Mouse (Mus musculus) neural tube, embryonic 13.5 days (tissue): ENCODE results near the gene Car5a. TPM values are rescaled to one million over a fixed set of nuclear protein-coding genes. Genes with fewer than 3 reads are reported as not detected.

Experiments
- ATAC-seq: fragments of 200-750 bp; cut with Nextera tagmentation; 2 replicates; pipeline ENCODE4 v1.8.0; 2017; ENCODE audit warnings: low read depth, mild to moderate bottlenecking, moderate TSS enrichment, moderate library complexity
- H3K27ac ChIP-seq: fragments of 300-500 bp; sonication (generic); replicated peaks from 2 replicates; pipeline ENCODE4 v1.5.1; 2015; ENCODE audit warnings: moderate library complexity, mild to moderate bottlenecking, inconsistent platforms
- H3K27me3 ChIP-seq: fragments of 300-500 bp; sonication (generic); 2 replicates; pipeline ENCODE4 v1.6.1; 2015; ENCODE audit warnings: mild to moderate bottlenecking, inconsistent platforms
- H3K36me3 ChIP-seq: fragments of 300-500 bp; sonication (generic); 2 replicates; pipeline ENCODE4 v1.6.1; 2015; ENCODE audit warnings: mild to moderate bottlenecking, inconsistent platforms
- H3K4me1 ChIP-seq: fragments of 300-500 bp; sonication (generic); replicated peaks from 2 replicates; pipeline ENCODE4 v1.6.1; 2015; ENCODE audit warnings: inconsistent platforms
- H3K4me2 ChIP-seq: fragments of 300-500 bp; sonication (generic); 2 replicates; pipeline ENCODE4 v1.6.1; 2015; ENCODE audit warnings: inconsistent platforms, mild to moderate bottlenecking, moderate library complexity
- H3K4me3 ChIP-seq: fragments of 300-500 bp; sonication (generic); 2 replicates; pipeline ENCODE4 v1.5.1; 2015; ENCODE audit warnings: mild to moderate bottlenecking, inconsistent platforms
- H3K9ac ChIP-seq: fragments of 300-500 bp; sonication (generic); 2 replicates; pipeline ENCODE4 v1.6.1; 2015; ENCODE audit warnings: moderate library complexity, mild to moderate bottlenecking, inconsistent platforms
- H3K9me3 ChIP-seq: fragments of 300-500 bp; sonication (generic); 2 replicates; pipeline ENCODE4 v1.6.1; 2016; ENCODE audit warnings: inconsistent platforms
- WGBS: fragments of 180-500 bp; shearing (Covaris S2); methylation state at CpG from one replicate; pipeline ENCODE4 v1.1.7; 2015; 5-methylcytosine and 5-hydroxymethylcytosine counted together
- polyA plus RNA-seq: library from polyadenylated mRNA; unstranded; fragments of >200 nt; fragmentation: Nextera tagmentation; extraction: Ambion mirVana; gene quantifications from 2 replicates; pipeline ENCODE4 v1.2.1, GENCODE M21; 2015

Gene Car5a
- polyA plus RNA-seq, 1 experiment from 2014 or later: 0.31 TPM

GRCm38 (mm10) chr8:121899180-121900044 is 45.3 kb downstream of the Car5a start:
- H3K9ac ChIP-seq: peak overlapping the region; percentile 54
- no peaks in the 10 kb centered on the region for H3K36me3 ChIP-seq

DNA sequence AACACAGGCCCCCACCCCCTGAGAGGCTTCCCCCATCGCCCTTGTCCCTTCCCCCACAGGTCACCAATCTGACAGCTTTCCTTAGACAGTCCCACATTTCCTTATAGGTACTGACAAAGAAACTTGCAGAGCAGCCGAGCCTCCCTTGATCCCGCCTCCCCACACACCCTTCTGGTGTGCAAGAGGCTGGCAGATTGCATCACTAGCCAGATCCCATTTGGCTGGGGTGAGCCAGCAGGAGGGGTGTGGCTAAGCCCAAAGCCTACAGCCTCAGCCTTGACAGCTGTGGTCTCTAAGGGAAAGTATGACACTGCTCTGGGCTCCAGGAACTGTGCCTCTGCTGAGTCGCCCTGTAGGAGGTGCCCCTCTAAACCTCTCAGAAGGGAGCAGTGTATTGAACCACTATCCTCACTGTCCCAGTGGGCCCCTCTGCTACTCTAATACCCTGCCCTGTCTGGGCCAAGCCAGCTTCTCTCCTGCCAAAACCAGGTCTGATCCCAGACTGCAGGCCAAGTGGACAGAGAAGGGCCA is 46.2 kb downstream of the Car5a start:
- Histone ChIP-seq H3K36me3 (no peaks in the 10 kb centered on the region), H3K4me2 (peak overlapping the region; percentile 33), H3K27ac (peak overlapping the region; percentile 73), H3K4me1 (peaks cover 51% of the 10 kb centered on the region), H3K4me3 (no peak overlapping the region), H3K27me3 (no peaks in the 10 kb centered on the region), H3K9ac (peak overlapping the region; percentile 54), H3K9me3 (no peaks in the 10 kb centered on the region)
- WGBS: 1% methylated on average over 4 of the region's 4 CpGs
- ATAC-seq: peak; percentile 82

More at GRCm38 (mm10) chr8:121899180-121900044, 45.3 kb downstream of the Car5a start:
- 61% methylated on average over 18 of the region's 18 CpGs for WGBS
- Histone ChIP-seq H3K4me3 (peak overlapping the region; percentile 2; the same call in 1 of the 2 replicates), H3K9me3 (no peaks in the 10 kb centered on the region), H3K27me3 (no peaks in the 10 kb centered on the region), H3K27ac (peak overlapping the region; percentile 73; the same call in 1 of the 2 replicates), H3K4me2 (peak overlapping the region; percentile 33), H3K4me1 (peaks cover 54% of the 10 kb centered on the region)
- ATAC-seq: no peak

GRCm38 (mm10) chr8:121897871-121898381 is 46.8 kb downstream of the Car5a start:
- Histone ChIP-seq H3K27ac (peak overlapping the region; percentile 73), H3K36me3 (no peaks in the 10 kb centered on the region), H3K4me1 (peaks cover 53% of the 10 kb centered on the region), H3K27me3 (no peaks in the 10 kb centered on the region), H3K9me3 (no peaks in the 10 kb centered on the region), H3K4me3 (no peak overlapping the region), H3K4me2 (peak overlapping the region; percentile 33), H3K9ac (peak overlapping the region; percentile 54)
- peak; percentile 43 for ATAC-seq
- WGBS: 6% methylated on average over 7 of the region's 7 CpGs

GRCm38 (mm10) chr8:121897205-121897604 is 47.5 kb downstream of the Car5a start:
- ATAC-seq: no peak
- H3K4me1 ChIP-seq: peaks cover 53% of the 10 kb centered on the region
- no peaks in the 10 kb centered on the region for H3K27me3 ChIP-seq
- H3K4me2 ChIP-seq: no peak overlapping the region
- H3K4me3 ChIP-seq: no peak overlapping the region
- H3K9ac ChIP-seq: peak overlapping the region; percentile 54; the same call in 1 of the 2 replicates
- no peak overlapping the region for H3K27ac ChIP-seq
- H3K36me3 ChIP-seq: no peaks in the 10 kb centered on the region
- WGBS: 76% methylated on average over 9 of the region's 9 CpGs
- H3K9me3 ChIP-seq: no peaks in the 10 kb centered on the region

DNA sequence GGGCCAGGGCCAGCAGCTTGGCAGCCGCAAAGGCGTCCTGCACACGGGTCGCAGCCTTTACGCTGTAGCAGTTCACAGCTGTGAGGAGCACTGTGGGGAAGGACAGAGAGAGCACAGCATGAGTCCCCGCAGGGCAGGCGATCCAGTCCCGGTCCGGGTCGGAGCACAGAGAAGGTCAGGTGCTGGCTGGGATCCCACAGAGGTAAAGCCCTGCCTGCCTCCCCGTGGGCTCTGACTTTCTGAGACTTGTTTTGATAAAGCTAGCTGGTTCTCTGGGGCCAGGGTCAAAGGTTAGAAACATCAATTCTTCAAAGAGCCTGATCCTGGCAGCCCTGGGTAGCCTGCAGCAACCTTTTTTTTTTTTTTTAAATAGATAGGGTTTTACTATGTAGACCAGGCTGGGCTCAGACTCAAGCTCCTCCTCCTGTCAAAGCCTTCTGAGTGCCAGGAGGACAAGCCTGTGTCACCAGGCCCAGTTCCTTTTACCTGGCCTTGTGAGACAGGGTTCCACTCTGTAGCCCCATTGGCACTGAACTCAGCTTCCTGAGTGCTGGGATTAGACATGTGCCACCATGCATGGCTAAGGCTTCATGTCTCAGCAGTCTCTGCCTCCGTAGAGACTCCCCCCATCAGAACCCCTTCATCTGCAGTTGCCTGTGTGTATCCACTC is 48.1 kb downstream of the Car5a start:
- H3K4me1 ChIP-seq: peaks cover 48% of the 10 kb centered on the region
- no peak overlapping the region for H3K4me2 ChIP-seq
- 33% methylated on average over 12 of the region's 12 CpGs for WGBS
- no peak overlapping the region for H3K4me3 ChIP-seq
- H3K27me3 ChIP-seq: no peaks in the 10 kb centered on the region
- no peaks in the 10 kb centered on the region for H3K9me3 ChIP-seq
- no peak overlapping the region for H3K27ac ChIP-seq
- H3K36me3 ChIP-seq: no peaks in the 10 kb centered on the region
- H3K9ac ChIP-seq: peak overlapping the region; percentile 54; the same call in 1 of the 2 replicates
- ATAC-seq: no peak

DNA sequence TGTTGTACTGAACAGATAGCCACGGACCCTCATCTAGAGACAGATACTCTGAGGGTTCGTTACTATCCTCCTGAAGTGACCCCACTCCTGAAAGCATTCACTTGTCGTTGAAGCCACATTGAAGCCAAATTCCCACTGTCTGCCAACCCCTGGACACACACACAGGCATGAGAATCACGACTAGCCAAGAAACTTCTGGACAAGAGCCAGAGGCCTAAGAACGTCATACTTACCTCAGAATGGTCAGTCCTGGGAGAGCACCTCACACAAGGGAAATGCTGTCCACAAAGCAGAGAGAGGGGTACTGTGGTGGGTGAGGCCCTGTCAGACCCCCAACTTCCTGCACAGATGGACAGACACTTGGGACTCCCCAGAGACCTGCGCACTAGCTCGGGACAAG is 48.8 kb downstream of the Car5a start:
- ATAC-seq: no peak
- Histone ChIP-seq H3K4me2 (no peak overlapping the region), H3K4me1 (peaks cover 45% of the 10 kb centered on the region), H3K9ac (no peak overlapping the region), H3K27me3 (no peaks in the 10 kb centered on the region), H3K27ac (no peak overlapping the region), H3K9me3 (no peaks in the 10 kb centered on the region), H3K4me3 (no peak overlapping the region), H3K36me3 (no peaks in the 10 kb centered on the region)
- WGBS: 71% methylated on average over 7 of the region's 7 CpGs

GRCm38 (mm10) chr8:121892875-121893274 is 51.8 kb downstream of the Car5a start:
- ATAC-seq: no peak
- WGBS: 87% methylated on average over 5 of the region's 5 CpGs
- no peaks in the 10 kb centered on the region for H3K27me3 ChIP-seq
- H3K9ac ChIP-seq: no peak overlapping the region
- H3K36me3 ChIP-seq: peaks cover 1% of the 10 kb centered on the region; the same call in 1 of the 2 replicates
- no peaks in the 10 kb centered on the region for H3K9me3 ChIP-seq
- no peak overlapping the region for H3K4me2 ChIP-seq
- H3K4me3 ChIP-seq: no peak overlapping the region
- H3K27ac ChIP-seq: no peak overlapping the region
- peaks cover 25% of the 10 kb centered on the region for H3K4me1 ChIP-seq

GRCm38 (mm10) chr8:121889810-121890785 is 54.6 kb downstream of the Car5a start:
- 86% methylated on average over 15 of the region's 15 CpGs for WGBS

GRCm38 (mm10) chr8:121889317-121889716 is 55.4 kb downstream of the Car5a start:
- no peak overlapping the region for H3K4me2 ChIP-seq
- H3K36me3 ChIP-seq: peaks cover 35% of the 10 kb centered on the region
- H3K27ac ChIP-seq: no peak overlapping the region
- no peaks in the 10 kb centered on the region for H3K27me3 ChIP-seq
- WGBS: 90% methylated on average over 1 of the region's 1 CpGs
- H3K9me3 ChIP-seq: no peaks in the 10 kb centered on the region
- H3K4me1 ChIP-seq: 0 out of 2 replicates have a peak, but pooled peaks cover 5% of the 10 kb centered on the region
- no peak overlapping the region for H3K9ac ChIP-seq
- no peak overlapping the region for H3K4me3 ChIP-seq
- ATAC-seq: no peak

More at GRCm38 (mm10) chr8:121889810-121890785, 54.6 kb downstream of the Car5a start:
- Histone ChIP-seq H3K9ac (no peak overlapping the region), H3K4me1 (0 out of 2 replicates have a peak, but pooled peaks cover 5% of the 10 kb centered on the region), H3K4me3 (no peak overlapping the region), H3K27me3 (no peaks in the 10 kb centered on the region), H3K9me3 (no peaks in the 10 kb centered on the region), H3K36me3 (peaks cover 27% of the 10 kb centered on the region), H3K27ac (no peak overlapping the region), H3K4me2 (no peak overlapping the region)
- no peak for ATAC-seq

DNA sequence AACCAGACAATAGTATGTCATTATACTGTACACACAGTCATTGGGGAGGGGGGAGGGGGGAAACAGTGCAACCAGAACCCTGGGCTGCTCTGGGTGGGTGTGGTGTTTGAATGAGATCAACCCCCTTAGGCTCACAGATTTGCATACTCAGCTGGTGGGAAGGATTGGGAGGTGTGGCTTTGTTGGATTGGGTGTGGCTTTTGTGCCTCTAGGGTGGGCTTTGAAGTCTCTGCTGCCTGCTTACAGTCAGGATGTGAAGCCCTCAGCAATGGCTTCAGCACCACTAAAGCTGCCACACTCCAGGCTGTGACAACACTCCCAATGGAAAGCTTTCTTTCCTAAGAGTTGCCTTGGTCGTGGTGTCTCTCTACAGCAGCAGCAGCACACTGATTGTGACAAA is 57.2 kb downstream of the Car5a start:
- Histone ChIP-seq H3K9me3 (no peaks in the 10 kb centered on the region), H3K27me3 (no peaks in the 10 kb centered on the region), H3K4me2 (no peak overlapping the region), H3K9ac (no peak overlapping the region), H3K4me1 (no peaks in the 10 kb centered on the region), H3K4me3 (no peak overlapping the region), H3K27ac (no peak overlapping the region), H3K36me3 (peaks cover 53% of the 10 kb centered on the region)
- no peak for ATAC-seq
- 63% methylated on average over 1 of the region's 1 CpGs for WGBS

DNA sequence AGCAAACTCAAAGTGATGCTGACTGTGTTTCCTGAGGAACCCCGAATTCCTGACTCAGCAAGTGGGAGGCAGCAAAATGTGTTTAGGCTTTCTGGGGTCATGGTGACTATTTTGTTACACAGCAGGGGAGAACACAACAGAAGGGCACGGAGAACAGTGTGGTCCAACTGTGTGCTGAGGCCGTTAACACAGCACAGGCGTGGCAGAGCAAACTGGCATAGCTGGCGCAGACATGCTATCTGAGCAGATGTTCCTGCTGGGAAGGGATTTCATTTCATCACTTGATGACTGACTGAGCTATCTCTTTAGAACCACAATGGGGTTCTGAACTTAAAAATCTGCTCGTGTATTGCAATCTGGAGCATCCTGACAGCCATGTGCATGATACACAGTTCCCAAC is 59.3 kb downstream of the Car5a start:
- WGBS: 78% methylated on average over 6 of the region's 6 CpGs
- H3K9me3 ChIP-seq: no peaks in the 10 kb centered on the region
- H3K4me2 ChIP-seq: no peak overlapping the region
- H3K4me3 ChIP-seq: no peak overlapping the region
- H3K27me3 ChIP-seq: no peaks in the 10 kb centered on the region
- ATAC-seq: no peak
- H3K36me3 ChIP-seq: peaks cover 61% of the 10 kb centered on the region
- no peaks in the 10 kb centered on the region; the same call in 1 of the 2 replicates for H3K4me1 ChIP-seq
- H3K9ac ChIP-seq: no peak overlapping the region
- H3K27ac ChIP-seq: no peak overlapping the region
